Mouse (Mus musculus) ES-Bruce4 (cell line): ENCODE measurements around the gene BC005537.

Source experiments
- CTCF ChIP-seq: IDR thresholded peaks from one replicate; pipeline ENCODE4 v1.8.1; 2011; ENCODE audit warnings: low read depth, low read length
- EP300 ChIP-seq: IDR thresholded peaks from 2 replicates; pipeline ENCODE4 v1.6.1; 2011; ENCODE audit warnings: low read depth, low read length; ENCODE audit not compliant: insufficient read depth
- POLR2A ChIP-seq: IDR thresholded peaks from one replicate; pipeline ENCODE4 v1.8.1; 2011; ENCODE audit warnings: low read length; ENCODE audit not compliant: insufficient read depth

- TF ChIP-seq POLR2A, result no peak
- no peak for TF ChIP-seq CTCF
- no peak for TF ChIP-seq EP300
These were observed 15.4 kb upstream of the BC005537 start for GRCm38 (mm10) chr13:24786014-24786490.
